Mouse (Mus musculus) limb, embryonic 15.5 days (tissue): ENCODE data around the gene AI481877. TPM values are rescaled to one million over a fixed set of nuclear protein-coding genes. Genes with fewer than 3 reads are reported as not detected.
A peak's percentile ranks its signal among the peaks of the same experiment; 100 is the strongest.

Experiments used
- ATAC-seq: fragments of 200-750 bp; cut with Nextera tagmentation; 2 replicates; pipeline ENCODE4 v1.8.0; 2017; ENCODE audit warnings: low read depth, moderate TSS enrichment; ENCODE audit not compliant: insufficient number of reproducible peaks, low FRiP score, low TSS enrichment
- H3K27ac ChIP-seq: fragments of 300-500 bp; sonication (generic); 2 replicates; pipeline ENCODE4 v1.5.1; 2015; ENCODE audit warnings: moderate library complexity, mild to moderate bottlenecking, inconsistent platforms
- H3K27me3 ChIP-seq: fragments of 300-500 bp; sonication (generic); 2 replicates; pipeline ENCODE4 v1.6.1; 2015; ENCODE audit warnings: inconsistent platforms
- H3K36me3 ChIP-seq: fragments of 300-500 bp; sonication (generic); 2 replicates; pipeline ENCODE4 v1.6.1; 2015; ENCODE audit warnings: inconsistent platforms
- H3K4me1 ChIP-seq: fragments of 300-500 bp; sonication (generic); 2 replicates; pipeline ENCODE4 v1.6.1; 2015; ENCODE audit warnings: inconsistent platforms
- H3K4me2 ChIP-seq: fragments of 300-500 bp; sonication (generic); 2 replicates; pipeline ENCODE4 v1.6.1; 2015; ENCODE audit warnings: mild to moderate bottlenecking, inconsistent platforms
- H3K4me3 ChIP-seq: fragments of 300-500 bp; sonication (generic); 2 replicates; pipeline ENCODE4 v1.5.1; 2015; ENCODE audit warnings: mild to moderate bottlenecking, inconsistent platforms
- H3K9ac ChIP-seq: fragments of 300-500 bp; sonication (generic); 2 replicates; pipeline ENCODE4 v1.6.1; 2015; ENCODE audit warnings: inconsistent platforms
- H3K9me3 ChIP-seq: fragments of 300-500 bp; sonication (generic); 2 replicates; pipeline ENCODE4 v1.6.1; 2016; ENCODE audit warnings: inconsistent platforms
- WGBS: fragments of 180-500 bp; shearing (Covaris S2); methylation state at CpG from one replicate; pipeline ENCODE4 v1.1.7; 2015; 5-methylcytosine and 5-hydroxymethylcytosine counted together
- polyA plus RNA-seq: library from polyadenylated mRNA; unstranded; fragments of >200 nt; fragmentation: Nextera tagmentation; extraction: Ambion mirVana; gene quantifications from 2 replicates; pipeline ENCODE4 v1.2.1, GENCODE M21; 2015

Gene AI481877
- polyA plus RNA-seq, 1 experiment from 2014 or later, result not detected

- 64% methylated on average over 3 of the region's 3 CpGs for WGBS
- Histone ChIP-seq H3K4me3 (no peak overlapping the region), H3K4me2 (no peak overlapping the region), H3K27ac (no peak overlapping the region), H3K9ac (no peak overlapping the region), H3K4me1 (peaks cover 5% of the 10 kb centered on the region; the same call in 1 of the 2 replicates), H3K27me3 (no peaks in the 10 kb centered on the region), H3K9me3 (no peaks in the 10 kb centered on the region), H3K36me3 (peaks cover 3% of the 10 kb centered on the region; the same call in 1 of the 2 replicates)
- ATAC-seq, result no peak
These were observed 127.3 kb downstream of the AI481877 start for GRCm38 (mm10) chr4:59011446-59011845.

- 78% methylated on average over 4 of the region's 4 CpGs for WGBS
- H3K9ac ChIP-seq, result no peak overlapping the region
- ATAC-seq, result no peak
- peaks cover 14% of the 10 kb centered on the region for H3K4me1 ChIP-seq
- H3K4me2 ChIP-seq, result no peak overlapping the region
- H3K9me3 ChIP-seq, result no peaks in the 10 kb centered on the region
- no peak overlapping the region for H3K4me3 ChIP-seq
- no peak overlapping the region for H3K27ac ChIP-seq
- no peaks in the 10 kb centered on the region for H3K27me3 ChIP-seq
- no peaks in the 10 kb centered on the region; the same call in 1 of the 2 replicates for H3K36me3 ChIP-seq
These were observed 129.1 kb downstream of the AI481877 start for GRCm38 (mm10) chr4:59009696-59010095.

GRCm38 (mm10) chr4:59009186-59009585, 129.6 kb downstream of the AI481877 start:
- ATAC-seq, result no peak
- 83% methylated on average over 7 of the region's 7 CpGs for WGBS
- no peak overlapping the region for H3K4me3 ChIP-seq
- H3K27ac ChIP-seq, result no peak overlapping the region
- peaks cover 19% of the 10 kb centered on the region for H3K4me1 ChIP-seq
- H3K36me3 ChIP-seq, result no peaks in the 10 kb centered on the region; the same call in 1 of the 2 replicates
- no peak overlapping the region for H3K9ac ChIP-seq
- no peaks in the 10 kb centered on the region for H3K9me3 ChIP-seq
- no peak overlapping the region for H3K4me2 ChIP-seq
- H3K27me3 ChIP-seq, result no peaks in the 10 kb centered on the region

GRCm38 (mm10) chr4:59007974-59008373, 130.8 kb downstream of the AI481877 start:
- no peak overlapping the region for H3K4me2 ChIP-seq
- no peak overlapping the region for H3K9ac ChIP-seq
- ATAC-seq, result no peak
- no peaks in the 10 kb centered on the region for H3K36me3 ChIP-seq
- H3K27ac ChIP-seq, result no peak overlapping the region
- H3K4me3 ChIP-seq, result no peak overlapping the region
- no peaks in the 10 kb centered on the region for H3K9me3 ChIP-seq
- H3K4me1 ChIP-seq, result peaks cover 23% of the 10 kb centered on the region
- no peaks in the 10 kb centered on the region for H3K27me3 ChIP-seq
- WGBS, result 80% methylated on average over 5 of the region's 5 CpGs

GRCm38 (mm10) chr4:59007016-59007415, 131.8 kb downstream of the AI481877 start:
- no peak overlapping the region for H3K9ac ChIP-seq
- peaks cover 27% of the 10 kb centered on the region for H3K4me1 ChIP-seq
- H3K27ac ChIP-seq, result no peak overlapping the region
- no peak overlapping the region for H3K4me3 ChIP-seq
- no peaks in the 10 kb centered on the region for H3K9me3 ChIP-seq
- no peak overlapping the region for H3K4me2 ChIP-seq
- no peaks in the 10 kb centered on the region for H3K36me3 ChIP-seq
- 85% methylated on average over 6 of the region's 6 CpGs for WGBS
- no peaks in the 10 kb centered on the region for H3K27me3 ChIP-seq
- no peak for ATAC-seq

- ATAC-seq, result no peak
- no peaks in the 10 kb centered on the region for H3K27me3 ChIP-seq
- no peaks in the 10 kb centered on the region for H3K9me3 ChIP-seq
- peaks cover 27% of the 10 kb centered on the region for H3K4me1 ChIP-seq
- no peaks in the 10 kb centered on the region for H3K36me3 ChIP-seq
- no peak overlapping the region for H3K4me3 ChIP-seq
- no peak overlapping the region for H3K4me2 ChIP-seq
- WGBS, result 48% methylated on average over 8 of the region's 8 CpGs
- no peak overlapping the region for H3K27ac ChIP-seq
- no peak overlapping the region for H3K9ac ChIP-seq
These were observed 132.6 kb downstream of the AI481877 start for GRCm38 (mm10) chr4:59006211-59006610.

GRCm38 (mm10) chr4:59003806-59004200, 135.0 kb downstream of the AI481877 start:
- H3K4me1 ChIP-seq, result peaks cover 26% of the 10 kb centered on the region
- 31% methylated on average over 7 of the region's 7 CpGs for WGBS
- peak overlapping the region; percentile 92; the same call in 1 of the 2 replicates for H3K27ac ChIP-seq

GRCm38 (mm10) chr4:59002948-59003805, 135.6 kb downstream of the AI481877 start, which contains the start of gene Gm20503:
TSS of gene Gm20503 (plus strand) at chr4:59003210.
- Histone ChIP-seq H3K27me3 (no peaks in the 10 kb centered on the region), H3K27ac (peak within 1 kb of the TSS; percentile 92), H3K4me1 (peaks cover 26% of the 10 kb centered on the region), H3K9ac (peak within 1 kb of the TSS; percentile 96), H3K36me3 (no peaks in the 10 kb centered on the region), H3K4me3 (peak within 1 kb of the TSS; percentile 97), H3K4me2 (peak within 1 kb of the TSS; percentile 81), H3K9me3 (no peaks in the 10 kb centered on the region)
- ATAC-seq, result peak; percentile 95
- WGBS, result under 1% methylated on average over 89 of the region's 89 CpGs

More at GRCm38 (mm10) chr4:59003806-59004200, 135.0 kb downstream of the AI481877 start:
- no peak for ATAC-seq
- H3K4me2 ChIP-seq, result peak overlapping the region; percentile 81
- peak overlapping the region; percentile 97 for H3K4me3 ChIP-seq
- no peaks in the 10 kb centered on the region for H3K9me3 ChIP-seq
- peak overlapping the region; percentile 96 for H3K9ac ChIP-seq
- no peaks in the 10 kb centered on the region for H3K36me3 ChIP-seq
- no peaks in the 10 kb centered on the region for H3K27me3 ChIP-seq

- Histone ChIP-seq H3K9me3 (no peaks in the 10 kb centered on the region), H3K36me3 (no peaks in the 10 kb centered on the region), H3K4me2 (no peak overlapping the region), H3K9ac (no peak overlapping the region), H3K4me3 (no peak overlapping the region), H3K27me3 (no peaks in the 10 kb centered on the region), H3K4me1 (peaks cover 21% of the 10 kb centered on the region), H3K27ac (no peak overlapping the region)
- WGBS, result 0% methylated on average over 2 of the region's 2 CpGs
- no peak for ATAC-seq
These were observed 138.2 kb downstream of the AI481877 start for GRCm38 (mm10) chr4:59000614-59001013.

GRCm38 (mm10) chr4:58999686-59000085, 139.1 kb downstream of the AI481877 start:
- no peak overlapping the region for H3K9ac ChIP-seq
- ATAC-seq, result no peak
- H3K4me1 ChIP-seq, result peaks cover 14% of the 10 kb centered on the region
- H3K4me2 ChIP-seq, result no peak overlapping the region
- H3K27me3 ChIP-seq, result no peaks in the 10 kb centered on the region
- no peaks in the 10 kb centered on the region for H3K36me3 ChIP-seq
- WGBS, result 8% methylated on average over 2 of the region's 2 CpGs
- H3K9me3 ChIP-seq, result no peaks in the 10 kb centered on the region
- H3K27ac ChIP-seq, result no peak overlapping the region
- H3K4me3 ChIP-seq, result no peak overlapping the region

- Histone ChIP-seq H3K9me3 (no peaks in the 10 kb centered on the region), H3K36me3 (no peaks in the 10 kb centered on the region), H3K4me2 (no peak overlapping the region), H3K4me3 (no peak overlapping the region), H3K27me3 (no peaks in the 10 kb centered on the region), H3K27ac (no peak overlapping the region), H3K4me1 (peaks cover 6% of the 10 kb centered on the region), H3K9ac (no peak overlapping the region)
- ATAC-seq, result no peak
- WGBS, result 83% methylated on average over 1 of the region's 1 CpGs
These were observed 140.1 kb downstream of the AI481877 start for GRCm38 (mm10) chr4:58998688-58999087.

- H3K36me3 ChIP-seq, result no peaks in the 10 kb centered on the region
- H3K27ac ChIP-seq, result no peak overlapping the region
- H3K27me3 ChIP-seq, result no peaks in the 10 kb centered on the region
- no peaks in the 10 kb centered on the region for H3K9me3 ChIP-seq
- no peak overlapping the region for H3K4me2 ChIP-seq
- ATAC-seq, result no peak
- no peak overlapping the region for H3K4me3 ChIP-seq
- 78% methylated on average over 5 of the region's 5 CpGs for WGBS
- 0 out of 2 replicates have a peak, but pooled peaks cover 2% of the 10 kb centered on the region for H3K4me1 ChIP-seq
- no peak overlapping the region for H3K9ac ChIP-seq
These were observed 141.7 kb downstream of the AI481877 start for GRCm38 (mm10) chr4:58997081-58997480.
